Mouse (Mus musculus) heart, embryonic 12.5 days (tissue): ENCODE data around the gene Tinagl1. TPM values are rescaled to one million over a fixed set of nuclear protein-coding genes. Genes with fewer than 3 reads are reported as not detected.

ENCODE experiments used
- ATAC-seq: fragments of 200-750 bp; cut with Nextera tagmentation; 2 replicates; pipeline ENCODE4 v1.8.0; 2017; ENCODE audit warnings: moderate TSS enrichment, moderate library complexity; ENCODE audit not compliant: insufficient number of reproducible peaks, low FRiP score
- H3K27ac ChIP-seq: fragments of 300-500 bp; sonication (generic); 2 replicates; pipeline ENCODE4 v1.5.1; 2016; ENCODE audit warnings: mild to moderate bottlenecking, moderate library complexity; ENCODE audit not compliant: poor library complexity, severe bottlenecking
- H3K27me3 ChIP-seq: fragments of 300-500 bp; sonication (generic); replicated peaks from 2 replicates; pipeline ENCODE4 v1.6.1; 2016; ENCODE audit warnings: mild to moderate bottlenecking, moderate library complexity
- H3K36me3 ChIP-seq: fragments of 300-500 bp; sonication (generic); 2 replicates; pipeline ENCODE4 v1.6.1; 2016; ENCODE audit warnings: mild to moderate bottlenecking, moderate library complexity
- H3K4me1 ChIP-seq: fragments of 300-500 bp; sonication (generic); replicated peaks from 2 replicates; pipeline ENCODE4 v1.6.1; 2016; ENCODE audit warnings: mild to moderate bottlenecking
- H3K4me2 ChIP-seq: fragments of 300-500 bp; sonication (generic); 2 replicates; pipeline ENCODE4 v1.6.1; 2016; ENCODE audit warnings: mild to moderate bottlenecking, moderate library complexity
- H3K4me3 ChIP-seq: fragments of 300-500 bp; sonication (generic); 2 replicates; pipeline ENCODE4 v1.5.1; 2016; ENCODE audit warnings: mild to moderate bottlenecking
- H3K9ac ChIP-seq: fragments of 300-500 bp; sonication (generic); 2 replicates; pipeline ENCODE4 v1.6.1; 2016; ENCODE audit warnings: mild to moderate bottlenecking, moderate library complexity
- H3K9me3 ChIP-seq: fragments of 300-500 bp; sonication (generic); replicated peaks from 2 replicates; pipeline ENCODE4 v1.6.1; 2016; ENCODE audit warnings: mild to moderate bottlenecking, moderate library complexity
- WGBS: fragments of 180-500 bp; shearing (Covaris S2); methylation state at CpG from one replicate; pipeline ENCODE4 v1.1.7; 2016; 5-methylcytosine and 5-hydroxymethylcytosine counted together
- polyA plus RNA-seq: library from polyadenylated mRNA; unstranded; fragments of >200 nt; fragmentation: Nextera tagmentation; extraction: Ambion mirVana; gene quantifications from 2 replicates; pipeline ENCODE4 v1.2.1, GENCODE M21; 2016

The Tinagl1 gene
- polyA plus RNA-seq, 1 experiment from 2014 or later = 46.6 TPM

- no peak for ATAC-seq
- H3K9me3 ChIP-seq = no peaks in the 10 kb centered on the region
- no peak overlapping the region for H3K4me2 ChIP-seq
- no peaks in the 10 kb centered on the region for H3K27me3 ChIP-seq
- 89% methylated on average over 5 of the region's 5 CpGs for WGBS
- peaks cover 10% of the 10 kb centered on the region for H3K4me1 ChIP-seq
- no peak overlapping the region for H3K9ac ChIP-seq
- H3K27ac ChIP-seq = no peak overlapping the region
- no peak overlapping the region for H3K4me3 ChIP-seq
- peaks cover 76% of the 10 kb centered on the region for H3K36me3 ChIP-seq
Measured at GRCm38 (mm10) chr4:130123020-130123419, 51.9 kb downstream of the Tinagl1 start.

- H3K4me1 ChIP-seq = peaks cover 10% of the 10 kb centered on the region
- H3K9ac ChIP-seq = no peak overlapping the region
- no peak overlapping the region for H3K27ac ChIP-seq
- no peaks in the 10 kb centered on the region for H3K27me3 ChIP-seq
- H3K36me3 ChIP-seq = peaks cover 68% of the 10 kb centered on the region
- 79% methylated on average over 8 of the region's 8 CpGs for WGBS
- 0 out of 2 replicates have a peak, but pooled peaks cover 3% of the 10 kb centered on the region for H3K9me3 ChIP-seq
- ATAC-seq = no peak
- H3K4me3 ChIP-seq = no peak overlapping the region
- no peak overlapping the region for H3K4me2 ChIP-seq
Measured at GRCm38 (mm10) chr4:130121560-130121959, 53.4 kb downstream of the Tinagl1 start.

GRCm38 (mm10) chr4:130120752-130121151 lies 54.2 kb downstream of the Tinagl1 start:
- peaks cover 10% of the 10 kb centered on the region for H3K4me1 ChIP-seq
- H3K9me3 ChIP-seq = 0 out of 2 replicates have a peak, but pooled peaks cover 3% of the 10 kb centered on the region
- no peaks in the 10 kb centered on the region for H3K27me3 ChIP-seq
- H3K36me3 ChIP-seq = peaks cover 66% of the 10 kb centered on the region
- ATAC-seq = no peak
- H3K9ac ChIP-seq = no peak overlapping the region
- no peak overlapping the region for H3K27ac ChIP-seq
- H3K4me2 ChIP-seq = no peak overlapping the region
- WGBS = 44% methylated on average over 4 of the region's 4 CpGs
- H3K4me3 ChIP-seq = no peak overlapping the region

Other genes with a start within 250 kb of the Tinagl1 start
- gene Spocd1, start 245.9 kb downstream of the Tinagl1 start, polyA plus RNA-seq = 0.33 and 0.36 TPM in 2 replicates
- 2.6 and 2.7 TPM in 2 replicates for gene Adgrb2, start 190.3 kb downstream of the Tinagl1 start, polyA plus RNA-seq
- 35.8 and 37.9 TPM in 2 replicates for gene Col16a1, start 127.3 kb downstream of the Tinagl1 start, polyA plus RNA-seq
- 54.3 and 58.3 TPM in 2 replicates for gene Pef1, start 72.6 kb downstream of the Tinagl1 start, polyA plus RNA-seq
- not detected in 2 replicates for gene Hcrtr1, start 35.8 kb downstream of the Tinagl1 start, polyA plus RNA-seq
- not detected in 2 replicates for gene Gm853, start 47.3 kb upstream of the Tinagl1 start, polyA plus RNA-seq
- gene Serinc2, start 104.1 kb upstream of the Tinagl1 start, polyA plus RNA-seq = 13.6 and 14.1 TPM in 2 replicates
- 762 and 794 TPM in 2 replicates for gene Fabp3, start 133.5 kb upstream of the Tinagl1 start, polyA plus RNA-seq
- gene Gm10570, start 133.6 kb upstream of the Tinagl1 start, polyA plus RNA-seq = 0.88 and 1.5 TPM in 2 replicates
- 46.2 and 48.2 TPM in 2 replicates for gene Zcchc17, start 184.8 kb upstream of the Tinagl1 start, polyA plus RNA-seq
- gene Snrnp40, start 185.0 kb upstream of the Tinagl1 start, polyA plus RNA-seq = 84.5 and 85.5 TPM in 2 replicates